Mouse (Mus musculus): ENCODE results near the gene Ano9.

- TF ChIP-seq MAX (IDR thresholded peaks at IDR 0.05; ENCODE audit: low read length) (no peak), JUND (IDR thresholded peaks at IDR 0.05; ENCODE audit: low read depth, low read length) (no peak), CHD2 (IDR thresholded peaks at IDR 0.05; ENCODE audit: low read length) (no peak)
Measured at GRCm38 (mm10) chr7:141062525-141062924, 55.1 kb downstream of the Ano9 start.

All from MEL (cell line).